Mouse (Mus musculus) heart, adult 2 months (tissue): Measurements from ENCODE around the gene Gal3st1.

Source experiments
- CTCF ChIP-seq: fragments of 200-600 bp; IDR thresholded peaks from 2 replicates; pipeline ENCODE4 v1.8.1; 2022; ENCODE audit warnings: antibody characterized with exemption, mild to moderate bottlenecking, moderate library complexity
- EP300 ChIP-seq: fragments of 200-500 bp; IDR thresholded peaks from 2 replicates; pipeline ENCODE4 v1.6.1; 2011; ENCODE audit warnings: low read depth, low read length, control low read depth; ENCODE audit not compliant: insufficient read depth
- POLR2A ChIP-seq: fragments of 200-500 bp; IDR thresholded peaks from 2 replicates; pipeline ENCODE4 v1.6.1; 2011; ENCODE audit warnings: mild to moderate bottlenecking, low read depth, low read length, control low read depth; ENCODE audit not compliant: insufficient read depth

GRCm38 (mm10) chr11:3937321-3937874 is 46.0 kb upstream of the Gal3st1 start:
- TF ChIP-seq CTCF (no peak), POLR2A (no peak), EP300 (no peak)
